Mouse (Mus musculus): ENCODE results near the gene Tomm20.

- no peak for TF ChIP-seq CTCF (IDR thresholded peaks at IDR 0.05; ENCODE audit: low read depth, low read length)
- no peak for TF ChIP-seq POLR2A (IDR thresholded peaks at IDR 0.05; ENCODE audit: borderline replicate concordance, low read depth, low read length)
Measured at GRCm38 (mm10) chr8:126972649-126973048, 27.0 kb upstream of the Tomm20 start.
